Mouse (Mus musculus) cerebellum, postnatal 10 days (tissue): ENCODE data around the gene Plekha6.
A peak's percentile ranks its signal among the peaks of the same experiment; 100 is the strongest.

ENCODE experiments used
- DNase-seq, 2 experiments: peaks; one replicate each; pipeline ENCODE4 v3.0.0; 2021; ENCODE audit warnings: mixed read lengths in 2 of 2

Gene Plekha6

DNA sequence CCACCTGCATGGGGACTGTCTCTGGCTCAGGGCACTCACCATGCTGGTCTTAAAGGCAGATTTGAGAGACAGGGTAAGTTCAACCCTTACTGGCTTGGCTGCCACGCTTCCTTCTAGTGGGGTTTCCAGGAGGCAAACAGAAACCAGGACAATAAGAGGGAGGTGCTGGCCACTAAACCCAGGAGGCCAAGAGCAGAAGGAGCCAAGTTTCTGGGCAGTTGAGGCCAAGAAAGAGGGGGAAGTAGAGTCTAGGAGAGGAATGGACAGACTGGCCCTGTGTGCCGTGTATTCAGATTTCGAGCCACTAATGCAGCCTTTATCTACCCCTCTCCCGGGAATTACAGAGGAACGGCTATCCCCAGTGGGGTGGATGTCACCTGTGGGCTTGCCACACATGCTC is 83.2 kb downstream of the Plekha6 start:
- no peak for DNase-seq

GRCm38 (mm10) chr1:133250761-133251160 is 86.8 kb downstream of the Plekha6 start:
- no peak for DNase-seq

DNA sequence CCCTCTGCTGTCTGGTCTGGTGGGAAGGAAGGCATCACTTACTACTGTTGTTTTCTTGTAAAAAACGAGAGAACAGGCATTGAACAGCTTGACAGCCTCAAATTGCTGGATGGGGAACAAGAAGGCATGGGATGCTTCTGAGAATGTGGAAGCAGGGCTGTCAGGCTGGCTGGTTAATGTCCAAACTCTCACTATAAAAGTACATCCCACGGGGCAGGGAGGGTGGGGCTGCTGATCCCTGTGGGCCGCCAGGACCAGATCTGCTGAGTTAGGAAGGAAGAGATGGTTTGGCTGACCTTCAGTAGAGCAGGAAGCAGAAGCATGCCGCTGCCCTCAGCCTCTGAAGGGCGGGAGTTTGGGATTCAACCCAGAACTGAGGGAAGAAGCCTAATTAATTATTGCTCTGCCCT is 87.6 kb downstream of the Plekha6 start:
- no peak for DNase-seq

- DNase-seq: no peak
These were observed 88.2 kb downstream of the Plekha6 start for GRCm38 (mm10) chr1:133252251-133252650.

DNA sequence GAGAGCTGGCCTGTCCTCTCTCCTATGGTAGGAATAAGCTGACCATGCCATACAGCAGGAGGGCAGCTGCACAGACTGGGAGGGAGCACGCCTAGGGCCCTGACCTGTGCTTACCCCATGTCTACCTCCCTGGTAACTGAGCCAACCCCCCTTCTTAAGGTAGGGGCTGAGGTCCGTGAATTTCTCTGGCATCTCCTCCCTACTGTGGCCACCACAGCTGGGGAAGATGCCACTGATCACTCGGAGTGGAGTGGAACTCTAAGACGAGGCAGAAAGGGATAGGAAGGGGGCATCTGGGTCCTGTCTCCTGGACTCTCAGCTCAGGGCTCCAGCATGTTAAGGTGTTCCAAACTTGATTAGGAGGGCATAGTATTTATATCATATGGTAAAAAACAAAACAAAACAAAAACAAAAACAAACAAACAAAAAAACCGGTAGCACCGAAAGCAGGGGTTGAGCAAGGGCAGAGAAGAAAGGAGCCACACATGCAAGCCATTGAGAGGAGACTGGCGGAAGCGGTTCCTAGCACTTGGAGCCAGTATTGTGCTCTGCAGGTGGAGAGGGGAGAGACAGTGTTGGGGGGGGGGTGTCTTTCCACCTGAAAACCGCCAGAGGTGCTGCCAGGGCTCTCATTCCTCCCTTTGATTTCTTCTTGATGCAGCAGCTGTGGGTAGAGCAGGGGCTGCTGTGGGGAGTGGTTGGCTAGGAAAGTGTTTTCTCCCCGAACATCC is 89.0 kb downstream of the Plekha6 start:
- DNase-seq: no peak

DNA sequence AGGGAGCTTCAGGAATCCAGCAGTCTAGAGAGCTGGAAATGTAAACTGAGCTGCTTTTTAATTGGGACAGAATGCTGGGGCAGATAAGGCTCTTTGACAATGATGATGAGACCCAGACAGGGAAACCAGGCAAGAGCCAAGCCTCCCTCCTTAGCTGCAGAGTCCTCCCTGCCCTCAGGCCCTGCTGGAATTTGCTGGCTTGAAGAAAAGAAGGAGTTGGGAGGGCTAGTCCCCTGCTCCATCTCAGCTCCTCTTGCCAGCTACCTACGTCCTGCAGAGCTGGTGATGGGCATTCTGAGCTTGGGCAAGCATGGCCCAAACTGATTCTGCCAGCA is 89.5 kb downstream of the Plekha6 start:
- DNase-seq: peak in 1 of 2 experiments; percentile 44

GRCm38 (mm10) chr1:133254226-133254625 is 90.2 kb downstream of the Plekha6 start:
- no peak for DNase-seq

DNA sequence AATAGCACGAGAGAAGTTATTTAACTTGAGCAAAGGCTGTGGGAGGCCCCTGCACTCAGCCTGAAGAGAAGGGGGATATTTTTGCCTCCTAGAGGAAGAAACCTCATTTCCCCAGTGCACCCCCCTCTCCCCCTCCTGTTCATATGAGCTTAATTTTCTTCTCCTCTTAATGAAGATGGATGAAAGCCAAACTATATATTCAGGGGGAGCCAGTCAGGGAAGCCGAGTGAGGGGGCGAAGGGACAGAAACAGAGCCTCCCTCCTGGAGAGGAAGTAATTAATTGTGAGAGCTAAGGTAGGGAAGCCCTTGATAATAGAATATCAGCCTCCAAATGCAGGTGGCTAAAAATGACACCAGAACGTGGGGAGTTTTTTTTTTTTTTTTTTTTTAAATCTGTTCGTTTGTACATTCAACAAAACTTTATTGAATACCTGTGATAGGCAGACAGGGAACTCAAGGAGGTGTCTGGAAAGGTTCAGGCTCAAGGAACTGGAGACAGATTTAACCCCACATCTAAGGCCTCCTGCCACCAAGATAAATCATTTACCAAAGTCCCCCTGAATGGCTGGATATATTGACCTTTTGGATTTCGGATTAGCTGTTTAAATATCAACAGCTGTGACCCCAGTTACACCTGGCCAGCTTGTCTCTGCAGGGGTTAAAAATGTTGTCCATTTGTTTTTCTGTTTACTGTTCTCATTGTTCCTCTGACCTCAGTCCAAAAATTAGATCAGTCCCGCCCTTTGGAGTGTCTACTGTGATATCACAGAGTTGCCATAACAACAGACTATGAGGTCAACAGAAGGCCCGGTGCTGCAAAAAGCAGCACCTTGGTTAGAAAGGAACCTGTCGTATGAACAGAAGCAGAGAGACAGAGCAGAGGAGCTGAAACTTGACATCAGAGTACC is 91.1 kb downstream of the Plekha6 start:
- no peak for DNase-seq

DNA sequence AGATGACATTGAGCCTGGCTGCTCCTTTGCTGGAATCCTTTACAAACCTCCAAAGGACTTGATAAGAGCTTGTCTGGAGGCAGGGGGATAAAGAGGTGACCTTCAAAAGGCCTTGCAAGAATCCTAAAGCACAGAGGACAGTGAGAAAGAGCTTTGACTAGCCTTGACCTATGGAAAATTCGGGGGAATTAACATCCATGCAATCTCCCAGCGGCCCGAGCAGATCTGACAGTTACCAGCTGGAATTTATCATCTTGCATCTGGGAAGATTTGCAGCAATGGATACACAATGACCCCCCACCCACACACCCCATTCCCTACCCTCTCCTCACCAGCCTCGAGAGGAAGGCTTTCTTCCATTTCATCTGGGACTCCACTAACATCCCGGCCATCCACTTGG is 91.8 kb downstream of the Plekha6 start:
- DNase-seq: no peak

DNA sequence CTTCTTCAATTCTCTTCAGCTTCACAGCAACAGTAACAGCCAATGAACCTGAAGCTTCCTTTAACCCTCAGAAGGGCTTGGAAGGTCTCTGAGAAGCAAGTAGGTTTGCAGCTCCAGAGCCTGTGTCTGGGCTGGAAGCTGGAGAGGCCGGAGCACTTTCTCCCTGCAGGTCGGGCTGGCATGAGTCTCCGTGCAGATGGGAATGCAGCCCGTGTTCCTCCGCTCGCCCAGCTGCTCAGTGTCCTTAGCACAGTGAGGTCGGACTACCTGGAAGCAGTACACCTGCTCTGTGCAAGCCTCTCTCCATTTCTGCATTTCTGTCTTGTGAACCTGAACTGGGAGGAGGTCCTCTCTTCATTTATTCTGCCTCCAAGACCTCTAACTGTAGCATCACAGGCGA is 92.3 kb downstream of the Plekha6 start:
- DNase-seq: peak; percentile 73 to 76

DNA sequence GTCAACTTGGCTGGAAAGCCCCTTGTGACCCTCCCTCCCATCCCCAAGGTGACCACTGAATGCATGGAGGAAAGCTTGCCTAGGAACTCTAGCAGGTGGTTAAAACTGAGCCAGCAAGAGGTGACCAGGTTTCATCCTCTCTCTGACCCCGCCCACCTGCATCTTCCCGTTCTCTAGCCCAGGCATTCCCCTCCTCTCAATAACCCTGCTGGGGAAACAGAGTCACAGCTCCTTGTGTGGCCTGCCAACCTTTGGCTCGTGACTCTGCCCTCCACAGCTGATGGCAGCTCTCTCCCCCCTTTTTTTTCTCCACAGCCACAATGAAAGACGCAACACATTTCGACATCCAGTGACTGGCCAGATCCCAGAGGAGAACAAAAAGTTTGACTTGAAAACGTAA is 94.7 kb downstream of the Plekha6 start:
- no peak for DNase-seq

GRCm38 (mm10) chr1:133262628-133263027 is 98.6 kb downstream of the Plekha6 start:
- DNase-seq: no peak

DNA sequence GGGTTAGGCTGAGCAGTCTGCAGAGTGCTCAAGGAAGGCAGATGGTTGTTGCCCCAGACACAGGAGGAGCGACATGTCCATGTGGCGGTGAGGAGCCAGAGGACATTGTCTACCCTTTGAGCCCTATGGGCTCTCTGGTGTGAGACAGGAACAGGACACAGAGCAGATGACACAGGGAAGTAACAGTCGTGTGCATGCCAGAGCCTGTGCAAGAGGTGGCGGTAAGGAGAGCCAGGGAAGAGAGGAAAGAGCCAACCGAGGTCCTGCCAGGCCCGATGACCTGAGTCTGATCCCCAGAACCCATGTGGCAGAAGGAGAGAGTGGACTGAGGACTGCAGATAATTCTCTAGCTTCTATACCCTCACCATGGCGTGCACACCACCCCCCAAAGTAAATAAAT is 99.1 kb downstream of the Plekha6 start:
- DNase-seq: peak; percentile 40 to 46

DNA sequence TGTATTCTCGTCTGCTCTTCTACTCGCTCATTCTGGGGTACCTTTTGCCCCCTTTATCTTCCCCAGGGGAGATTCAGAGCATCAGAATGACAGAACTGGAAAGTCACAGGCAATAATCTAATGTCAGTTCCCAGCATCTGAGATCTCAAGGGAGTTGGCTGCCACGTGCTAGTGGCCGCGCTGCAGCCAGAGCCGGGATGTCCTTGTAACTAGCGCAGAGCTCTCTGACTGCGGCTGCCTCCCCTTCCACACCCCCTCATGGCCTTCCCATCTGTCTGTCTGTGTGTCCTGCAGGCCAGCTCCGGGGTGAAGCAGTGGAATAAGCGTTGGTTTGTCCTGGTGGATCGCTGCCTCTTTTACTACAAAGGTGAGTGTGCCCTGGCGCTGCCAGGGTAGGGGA is 100.4 kb downstream of the Plekha6 start:
- DNase-seq: peak in 1 of 2 experiments; percentile 36

DNA sequence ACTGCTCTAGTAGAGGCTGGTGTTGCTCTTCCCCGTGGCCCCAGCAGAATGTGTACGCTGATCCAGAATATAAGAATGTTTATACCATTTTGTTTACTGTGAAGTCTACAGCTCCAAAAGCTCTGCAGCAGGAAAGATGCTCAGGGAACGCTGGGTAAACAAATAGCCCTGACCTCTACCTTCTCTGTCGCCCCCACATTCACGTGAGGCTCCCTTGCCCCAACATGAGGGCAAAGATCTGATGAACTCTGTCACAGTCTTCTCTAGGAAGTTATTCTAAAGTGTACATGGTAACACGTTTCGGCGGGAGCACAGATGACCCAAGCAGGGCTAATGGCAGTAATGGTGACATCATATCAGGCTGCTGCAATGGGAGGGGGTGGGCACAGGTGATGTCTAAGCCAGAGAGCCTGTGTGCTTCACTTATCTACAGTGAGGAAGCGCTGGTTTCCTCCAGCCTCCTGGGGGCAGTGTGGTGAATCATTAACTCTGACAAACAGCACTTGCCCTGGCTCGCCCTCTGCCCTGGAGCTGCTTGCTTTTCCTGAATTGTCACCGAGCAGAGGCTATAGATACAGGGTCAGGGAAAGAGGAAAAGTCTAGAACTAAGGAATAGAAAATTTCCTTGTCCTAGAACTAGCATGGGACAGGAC is 101.2 kb downstream of the Plekha6 start:
- DNase-seq: peak in 1 of 2 experiments; percentile 45

DNA sequence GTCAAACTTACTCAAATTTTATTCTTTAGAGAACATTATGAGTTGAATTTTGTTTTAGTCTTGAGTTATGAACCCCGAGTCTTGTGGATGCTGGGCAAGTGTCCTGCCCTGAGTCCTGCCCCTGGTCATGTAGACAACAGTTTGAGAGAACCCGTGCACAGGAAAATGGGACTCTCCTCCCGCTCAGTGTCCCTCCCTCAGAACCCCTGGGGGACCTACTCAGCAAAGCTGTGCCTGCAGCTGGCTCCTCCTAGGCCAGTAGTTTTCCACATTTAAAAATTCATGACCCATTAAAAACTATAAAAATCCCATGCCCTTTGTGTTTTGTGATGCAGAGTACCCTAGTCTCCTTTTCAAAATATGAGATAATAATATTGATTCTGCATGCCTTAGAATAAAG is 103.1 kb downstream of the Plekha6 start:
- no peak for DNase-seq

GRCm38 (mm10) chr1:133267813-133268492 is 103.9 kb downstream of the Plekha6 start:
- DNase-seq: no peak

- no peak for DNase-seq
These were observed 104.5 kb downstream of the Plekha6 start for GRCm38 (mm10) chr1:133268503-133268902.

GRCm38 (mm10) chr1:133270336-133270735 is 106.3 kb downstream of the Plekha6 start:
- peak in 1 of 2 experiments; percentile 40 for DNase-seq

DNA sequence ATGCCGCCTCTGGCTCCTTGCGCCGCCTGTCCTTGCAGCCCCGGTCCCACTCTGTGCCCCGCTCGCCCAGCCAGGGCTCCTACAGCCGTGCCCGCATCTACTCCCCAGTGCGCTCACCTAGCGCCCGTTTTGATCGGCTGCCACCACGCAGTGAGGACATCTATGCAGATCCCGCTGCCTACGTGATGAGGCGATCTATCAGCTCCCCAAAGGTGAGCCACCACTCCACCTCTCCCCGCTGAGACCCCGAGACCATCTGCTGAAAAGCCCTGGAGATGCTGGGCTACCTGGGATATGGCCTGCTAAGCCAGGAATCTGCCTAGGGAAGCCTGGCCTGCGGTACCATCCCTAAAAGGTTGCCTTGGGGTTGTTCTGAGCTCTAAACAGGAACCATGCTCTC is 110.2 kb downstream of the Plekha6 start:
- no peak for DNase-seq

DNA sequence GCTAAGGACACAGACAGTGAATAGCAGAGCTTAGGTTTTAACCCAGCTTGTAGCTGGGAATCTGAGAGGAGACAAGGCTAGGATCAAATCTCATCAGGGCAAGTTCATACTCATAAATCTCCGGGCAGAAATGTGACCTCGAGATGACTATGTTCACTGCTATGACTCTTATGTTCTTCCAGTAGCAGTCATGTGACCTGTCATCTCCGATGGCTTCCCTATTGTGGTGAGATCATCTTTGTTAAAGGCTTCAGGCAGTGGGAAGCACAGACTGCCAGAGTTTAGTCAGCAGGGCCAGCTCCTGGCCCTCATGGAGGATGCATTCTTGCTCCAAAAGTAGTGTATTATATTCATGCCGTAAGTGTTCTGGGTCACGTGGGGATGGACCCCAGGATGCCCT is 113.0 kb downstream of the Plekha6 start:
- no peak for DNase-seq

DNA sequence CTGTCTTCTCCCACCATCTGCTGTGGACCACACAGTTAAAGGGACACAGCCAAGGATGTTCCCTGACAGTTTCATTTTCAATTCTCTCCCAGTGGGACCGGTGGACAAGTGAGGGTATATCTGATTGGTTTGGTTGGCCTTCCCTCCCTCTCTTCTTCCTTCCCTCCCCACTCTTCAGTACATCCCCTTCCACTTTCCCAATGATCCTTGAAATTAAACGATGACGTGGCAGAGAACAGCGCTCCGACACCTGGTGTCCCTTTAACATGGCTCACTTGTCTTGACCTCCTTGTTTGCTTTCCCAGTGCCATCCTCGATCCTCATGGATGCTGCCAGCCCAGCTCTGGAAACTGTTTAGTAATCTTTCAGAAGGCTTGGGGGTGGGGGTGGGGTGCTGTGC is 114.5 kb downstream of the Plekha6 start:
- DNase-seq: peak; percentile 39 to 52
